Mouse (Mus musculus): Measurements from ENCODE around the gene Ctnna3.
A peak's percentile ranks its signal among the peaks of the same experiment; 100 is the strongest.

The Ctnna3 gene

GRCm38 (mm10) chr10:63710211-63710610 is 280.3 kb downstream of the Ctnna3 start:
- no peak for DNase-seq (ENCODE audit: low spot score)

- DNase-seq (ENCODE audit: low spot score) = no peak
These were observed 282.6 kb downstream of the Ctnna3 start for GRCm38 (mm10) chr10:63712530-63712929.

- DNase-seq (ENCODE audit: low spot score) = no peak
These were observed 284.3 kb downstream of the Ctnna3 start for GRCm38 (mm10) chr10:63714151-63714550.

GRCm38 (mm10) chr10:63768871-63769270 is 339.0 kb downstream of the Ctnna3 start:
- no peak for DNase-seq (ENCODE audit: low spot score)

- DNase-seq (ENCODE audit: low spot score) = no peak
These were observed 341.8 kb downstream of the Ctnna3 start for GRCm38 (mm10) chr10:63771656-63772055.

- no peak for DNase-seq (ENCODE audit: low spot score)
These were observed 342.2 kb downstream of the Ctnna3 start for GRCm38 (mm10) chr10:63772074-63772473.

GRCm38 (mm10) chr10:63781948-63782347 is 352.1 kb downstream of the Ctnna3 start:
- DNase-seq (ENCODE audit: low spot score) = no peak

GRCm38 (mm10) chr10:63784808-63785535 is 355.1 kb downstream of the Ctnna3 start:
- DNase-seq (ENCODE audit: low spot score) = no peak

- no peak for DNase-seq (ENCODE audit: low spot score)
These were observed 356.5 kb downstream of the Ctnna3 start for GRCm38 (mm10) chr10:63786390-63786789.

GRCm38 (mm10) chr10:63803909-63804308 is 374.0 kb downstream of the Ctnna3 start:
- DNase-seq (ENCODE audit: low spot score) = no peak

GRCm38 (mm10) chr10:63805551-63805950 is 375.7 kb downstream of the Ctnna3 start:
- DNase-seq (ENCODE audit: low spot score) = no peak

- DNase-seq (ENCODE audit: low spot score) = no peak
These were observed 376.4 kb downstream of the Ctnna3 start for GRCm38 (mm10) chr10:63806254-63806653.

- DNase-seq (ENCODE audit: low spot score) = no peak
These were observed 380.2 kb downstream of the Ctnna3 start for GRCm38 (mm10) chr10:63810043-63810617.

GRCm38 (mm10) chr10:63839011-63839410 is 409.1 kb downstream of the Ctnna3 start:
- DNase-seq (ENCODE audit: low spot score) = no peak

- no peak for DNase-seq (ENCODE audit: low spot score)
These were observed 422.0 kb downstream of the Ctnna3 start for GRCm38 (mm10) chr10:63851946-63852345.

GRCm38 (mm10) chr10:63869123-63869522 is 439.2 kb downstream of the Ctnna3 start:
- no peak for DNase-seq (ENCODE audit: low spot score)

- peak; percentile 3 for DNase-seq (ENCODE audit: low spot score)
These were observed 450.6 kb downstream of the Ctnna3 start for GRCm38 (mm10) chr10:63880462-63880903.

GRCm38 (mm10) chr10:63886449-63887088 is 456.7 kb downstream of the Ctnna3 start:
- DNase-seq (ENCODE audit: low spot score) = no peak

GRCm38 (mm10) chr10:63894612-63895011 is 464.7 kb downstream of the Ctnna3 start:
- no peak for DNase-seq (ENCODE audit: low spot score)

- DNase-seq (ENCODE audit: low spot score) = no peak
These were observed 470.0 kb downstream of the Ctnna3 start for GRCm38 (mm10) chr10:63899891-63900290.

GRCm38 (mm10) chr10:63908878-63909277 is 479.0 kb downstream of the Ctnna3 start:
- DNase-seq (ENCODE audit: low spot score) = no peak

- no peak for DNase-seq (ENCODE audit: low spot score)
These were observed 497.4 kb downstream of the Ctnna3 start, which contains the start of gene Gm10118 for GRCm38 (mm10) chr10:63927334-63927733. TSS of gene Gm10118 (minus strand) at chr10:63927434.

GRCm38 (mm10) chr10:63933946-63934345 is 504.0 kb downstream of the Ctnna3 start:
- no peak for DNase-seq (ENCODE audit: low spot score)

Measured in ovary, adult 18-20 months (tissue).